Mouse (Mus musculus) forebrain, embryonic 15.5 days (tissue): ENCODE results near the gene Hs3st3b1. TPM values are rescaled to one million over a fixed set of nuclear protein-coding genes. Genes with fewer than 3 reads are reported as not detected.

Source experiments
- ATAC-seq: fragments of 200-750 bp; cut with Nextera tagmentation; replicated peaks from 2 replicates; pipeline ENCODE4 v1.8.0; 2017; ENCODE audit warnings: mild to moderate bottlenecking, moderate TSS enrichment, moderate library complexity
- H3K27ac ChIP-seq: fragments of 300-500 bp; sonication (generic); replicated peaks from 2 replicates; pipeline ENCODE4 v1.5.1; 2015; ENCODE audit warnings: mild to moderate bottlenecking, inconsistent platforms
- H3K27me3 ChIP-seq: fragments of 300-500 bp; sonication (generic); 2 replicates; pipeline ENCODE4 v1.6.1; 2015; ENCODE audit warnings: inconsistent platforms
- H3K36me3 ChIP-seq: fragments of 300-500 bp; sonication (generic); 2 replicates; pipeline ENCODE4 v1.6.1; 2015; ENCODE audit warnings: mild to moderate bottlenecking, inconsistent platforms
- H3K4me1 ChIP-seq: fragments of 300-500 bp; sonication (generic); 2 replicates; pipeline ENCODE4 v1.6.1; 2015; ENCODE audit warnings: inconsistent platforms
- H3K4me2 ChIP-seq: fragments of 300-500 bp; sonication (generic); replicated peaks from 2 replicates; pipeline ENCODE4 v1.6.1; 2015; ENCODE audit warnings: mild to moderate bottlenecking, inconsistent platforms
- H3K4me3 ChIP-seq: fragments of 300-500 bp; sonication (generic); 2 replicates; pipeline ENCODE4 v1.5.1; 2015; ENCODE audit warnings: mild to moderate bottlenecking, inconsistent platforms
- H3K9ac ChIP-seq: fragments of 300-500 bp; sonication (generic); replicated peaks from 2 replicates; pipeline ENCODE4 v1.6.1; 2015; ENCODE audit warnings: mild to moderate bottlenecking, inconsistent platforms
- H3K9me3 ChIP-seq: fragments of 300-500 bp; sonication (generic); 2 replicates; pipeline ENCODE4 v1.6.1; 2016; ENCODE audit warnings: inconsistent platforms
- WGBS: fragments of 180-500 bp; shearing (Covaris S2); methylation state at CpG from one replicate; pipeline ENCODE4 v1.1.7; 2015; ENCODE audit warnings: mixed read lengths; 5-methylcytosine and 5-hydroxymethylcytosine counted together
- polyA plus RNA-seq: library from polyadenylated mRNA; unstranded; fragments of >200 nt; fragmentation: Nextera tagmentation; extraction: Ambion mirVana; gene quantifications from 2 replicates; pipeline ENCODE4 v1.2.1, GENCODE M21; 2015

Hs3st3b1 gene
- polyA plus RNA-seq, 1 experiment from 2014 or later = 4.3 TPM

- no peak for ATAC-seq
- H3K4me1 ChIP-seq = 0 out of 2 replicates have a peak, but pooled peaks cover 6% of the 10 kb centered on the region
- no peaks in the 10 kb centered on the region for H3K27me3 ChIP-seq
- 58% methylated on average over 1 of the region's 1 CpGs for WGBS
- no peaks in the 10 kb centered on the region for H3K9me3 ChIP-seq
- no peak overlapping the region for H3K4me3 ChIP-seq
- H3K9ac ChIP-seq = no peak overlapping the region
- no peaks in the 10 kb centered on the region for H3K36me3 ChIP-seq
- H3K4me2 ChIP-seq = no peak overlapping the region
- no peak overlapping the region for H3K27ac ChIP-seq
Observed at GRCm38 (mm10) chr11:63862746-63863145, 59.3 kb downstream of the Hs3st3b1 start.

GRCm38 (mm10) chr11:63861982-63862381, 60.1 kb downstream of the Hs3st3b1 start:
- H3K4me2 ChIP-seq = no peak overlapping the region
- no peak overlapping the region for H3K4me3 ChIP-seq
- H3K9ac ChIP-seq = no peak overlapping the region
- 12% methylated on average over 1 of the region's 1 CpGs for WGBS
- ATAC-seq = no peak
- H3K27me3 ChIP-seq = no peaks in the 10 kb centered on the region
- H3K9me3 ChIP-seq = no peaks in the 10 kb centered on the region
- 0 out of 2 replicates have a peak, but pooled peaks cover 6% of the 10 kb centered on the region for H3K4me1 ChIP-seq
- no peak overlapping the region for H3K27ac ChIP-seq
- H3K36me3 ChIP-seq = no peaks in the 10 kb centered on the region

DNA sequence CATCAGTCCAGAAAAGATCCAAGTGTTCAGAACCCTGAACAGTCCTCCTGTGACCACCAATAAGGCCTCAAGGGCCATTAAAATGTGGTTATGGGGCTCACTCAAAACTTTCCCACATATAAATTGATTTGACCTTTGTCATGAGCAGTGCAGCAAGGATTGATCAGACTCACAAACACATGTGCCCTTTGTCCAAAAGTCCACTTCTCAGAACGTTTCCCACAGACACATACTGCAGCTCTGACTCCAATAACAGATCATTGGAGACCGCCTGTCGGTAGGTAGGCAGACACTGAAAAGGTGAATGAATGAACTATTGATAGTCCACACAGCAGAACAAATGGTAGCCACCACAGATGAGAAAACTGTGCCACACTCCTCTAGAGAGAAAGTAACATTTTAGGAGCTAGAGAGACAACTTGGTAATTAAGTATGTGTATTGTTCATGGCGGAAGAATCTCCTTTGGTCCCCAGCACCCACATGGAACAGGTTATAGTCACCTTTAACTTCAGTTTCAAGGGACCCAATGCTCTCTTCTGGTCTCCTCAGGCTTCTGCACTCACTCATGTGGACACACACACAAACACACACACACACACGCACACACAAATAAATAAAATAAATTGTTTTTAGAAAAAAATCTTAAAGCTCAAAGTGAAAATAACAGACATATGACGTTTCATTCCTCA, 70.9 kb downstream of the Hs3st3b1 start:
- H3K9ac ChIP-seq = no peak overlapping the region
- 90% methylated on average over 6 of the region's 6 CpGs for WGBS
- H3K27ac ChIP-seq = no peak overlapping the region
- no peaks in the 10 kb centered on the region for H3K4me1 ChIP-seq
- no peaks in the 10 kb centered on the region for H3K27me3 ChIP-seq
- H3K9me3 ChIP-seq = no peaks in the 10 kb centered on the region
- H3K4me3 ChIP-seq = no peak overlapping the region
- no peaks in the 10 kb centered on the region for H3K36me3 ChIP-seq
- no peak overlapping the region for H3K4me2 ChIP-seq
- no peak for ATAC-seq

GRCm38 (mm10) chr11:63850261-63850660, 71.8 kb downstream of the Hs3st3b1 start:
- H3K4me2 ChIP-seq = no peak overlapping the region
- H3K9me3 ChIP-seq = no peaks in the 10 kb centered on the region
- H3K36me3 ChIP-seq = no peaks in the 10 kb centered on the region
- ATAC-seq = no peak
- H3K4me3 ChIP-seq = no peak overlapping the region
- H3K27ac ChIP-seq = no peak overlapping the region
- H3K4me1 ChIP-seq = no peaks in the 10 kb centered on the region
- no peak overlapping the region for H3K9ac ChIP-seq
- no peaks in the 10 kb centered on the region for H3K27me3 ChIP-seq
- 74% methylated on average over 4 of the region's 4 CpGs for WGBS

- Histone ChIP-seq H3K4me3 (no peak overlapping the region), H3K36me3 (no peaks in the 10 kb centered on the region), H3K27me3 (no peaks in the 10 kb centered on the region), H3K27ac (no peak overlapping the region), H3K4me1 (no peaks in the 10 kb centered on the region), H3K9me3 (no peaks in the 10 kb centered on the region), H3K4me2 (no peak overlapping the region), H3K9ac (no peak overlapping the region)
- ATAC-seq = no peak
- WGBS = no CpG with 5 or more reads among the region's 6 CpGs
Observed at GRCm38 (mm10) chr11:63845379-63845778, 76.7 kb downstream of the Hs3st3b1 start.

DNA sequence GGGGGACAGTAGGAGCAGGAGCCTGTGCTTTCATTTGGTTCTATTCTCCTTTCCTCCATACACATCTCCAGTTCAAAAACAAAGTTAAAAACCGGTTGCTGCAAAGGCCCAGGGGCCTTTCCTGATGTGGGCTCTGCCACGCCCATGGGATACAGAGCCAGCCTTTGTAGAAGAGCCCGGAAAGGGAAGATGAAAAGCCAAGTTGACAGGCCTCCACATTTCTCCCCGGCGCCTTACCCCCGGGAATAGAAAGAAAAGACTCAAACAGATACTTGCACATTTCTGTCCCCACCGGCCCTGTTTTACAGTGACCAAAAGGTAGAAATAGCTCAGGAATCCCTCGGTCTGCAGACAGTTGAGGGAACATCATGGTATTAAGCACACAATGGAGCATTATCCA, 77.4 kb downstream of the Hs3st3b1 start:
- Histone ChIP-seq H3K36me3 (no peaks in the 10 kb centered on the region), H3K4me3 (no peak overlapping the region), H3K9ac (no peak overlapping the region), H3K9me3 (no peaks in the 10 kb centered on the region), H3K4me2 (no peak overlapping the region), H3K27ac (no peak overlapping the region), H3K4me1 (no peaks in the 10 kb centered on the region), H3K27me3 (no peaks in the 10 kb centered on the region)
- WGBS = 66% methylated on average over 8 of the region's 8 CpGs
- ATAC-seq = no peak

GRCm38 (mm10) chr11:63837526-63837925, 84.6 kb downstream of the Hs3st3b1 start:
- Histone ChIP-seq H3K4me2 (no peak overlapping the region), H3K4me3 (no peak overlapping the region), H3K9ac (no peak overlapping the region), H3K36me3 (no peaks in the 10 kb centered on the region), H3K27ac (no peak overlapping the region), H3K4me1 (no peaks in the 10 kb centered on the region), H3K27me3 (no peaks in the 10 kb centered on the region), H3K9me3 (no peaks in the 10 kb centered on the region)
- ATAC-seq = no peak
- 80% methylated on average over 13 of the region's 13 CpGs for WGBS

Other genes with a start within 250 kb of the Hs3st3b1 start
- 21.2 and 22.6 TPM in 2 replicates for gene Cox10, start 157.2 kb upstream of the Hs3st3b1 start, polyA plus RNA-seq